Mouse (Mus musculus): Measurements from ENCODE around the gene Rnf10. TPM values are rescaled to one million over a fixed set of nuclear protein-coding genes. Genes with fewer than 3 reads are reported as not detected.
A peak's percentile ranks its signal among the peaks of the same experiment; 100 is the strongest.

The Rnf10 gene
- total and polyA plus RNA-seq, 2 experiments from 2014 or later, result 103 to 158 TPM

DNA sequence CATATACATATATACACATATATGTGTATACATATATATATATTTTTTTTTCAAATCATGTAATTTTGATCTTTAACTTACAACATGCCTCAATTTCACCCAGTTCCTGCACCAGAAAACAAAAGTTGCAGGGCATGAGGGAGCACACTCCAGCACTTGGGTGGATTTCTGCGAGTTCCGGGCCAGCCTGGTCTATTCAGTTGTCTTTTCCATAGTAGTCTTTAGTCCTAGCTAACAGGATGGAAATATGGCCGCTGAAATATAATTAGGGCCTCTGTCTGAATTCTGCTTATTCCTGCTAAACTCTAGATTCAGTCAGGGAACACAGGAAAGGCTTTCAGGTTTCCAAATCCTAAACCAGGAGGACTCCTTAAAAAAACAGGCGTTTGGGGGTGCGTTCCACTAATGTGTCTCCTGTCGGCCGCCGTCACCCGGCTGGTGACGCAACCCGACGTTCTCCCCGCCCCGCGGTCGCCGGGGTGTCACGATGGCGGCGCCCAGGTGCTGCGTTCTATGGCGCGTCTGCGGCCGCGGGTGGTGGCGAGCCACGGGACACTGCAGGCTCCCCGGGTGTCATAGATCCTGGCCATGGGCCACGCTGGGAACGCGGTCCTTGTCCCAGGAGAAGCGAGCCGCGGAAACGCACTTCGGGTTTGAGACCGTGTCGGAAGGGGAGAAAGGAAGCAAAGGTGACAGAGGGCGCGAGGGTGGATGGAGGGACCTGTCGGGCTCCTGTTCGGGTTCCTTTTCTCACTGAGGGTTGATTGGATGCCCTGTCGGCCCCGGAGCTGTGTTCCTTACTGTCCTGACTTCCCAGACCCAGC is 6.7 kb upstream of the Rnf10 start, which contains the start of gene Coq5:
Gene Coq5, plus strand, starts transcription at position 441 of the 824 bp plus-strand sequence.
- Histone ChIP-seq H3K9me3 (ENCODE audit: low read length) (no peaks in the 10 kb centered on the region), H3K4me1 (ENCODE audit: insufficient read depth, low read length) (no peaks in the 10 kb centered on the region), H3K9ac (replicated peaks; ENCODE audit: low read length, poor library complexity, severe bottlenecking) (peak within 1 kb of the TSS; percentile 81), H3K27ac (ENCODE audit: low read depth, low read length) (peak within 1 kb of the TSS; percentile 69), H3K4me3 (ENCODE audit: low read depth, low read length) (peak within 1 kb of the TSS; percentile 88), H3K4me2 (ENCODE audit: low read depth, low read length, poor library complexity, severe bottlenecking) (peak within 1 kb of the TSS; percentile 81), H3K36me3 (ENCODE audit: insufficient read depth, low read length) (peaks cover 15% of the 10 kb centered on the region), H3K27me3 (ENCODE audit: insufficient read depth, low read length) (no peaks in the 10 kb centered on the region)
- TF ChIP-seq CTCF (IDR thresholded peaks at IDR 0.05), result no peak
- WGBS, result 4% methylated on average over 45 of the region's 45 CpGs
- ATAC-seq (ENCODE audit: low FRiP score) (peak; percentile 74), DNase-seq (ENCODE audit: low spot score) (peak; percentile 87)

DNA sequence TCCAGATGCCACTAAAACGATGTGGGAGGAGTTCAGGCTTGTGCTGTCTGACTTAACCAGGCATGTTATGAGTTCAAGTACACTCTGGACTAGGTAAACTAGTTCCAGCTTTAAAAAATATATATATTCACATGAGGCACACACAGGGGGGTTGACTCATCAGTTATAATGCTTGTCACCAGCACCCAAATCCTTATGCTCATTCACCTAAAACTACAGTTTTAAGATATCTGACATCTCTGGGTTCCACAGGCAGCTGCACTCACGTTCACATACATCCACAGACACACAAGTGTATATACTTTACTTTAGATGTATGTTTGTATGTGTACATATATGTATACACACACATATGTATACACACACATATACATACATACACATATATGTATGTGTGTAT is 6.1 kb upstream of the Rnf10 start:
- Histone ChIP-seq H3K36me3 (ENCODE audit: insufficient read depth, low read length) (peaks cover 8% of the 10 kb centered on the region), H3K9ac (replicated peaks; ENCODE audit: low read length, poor library complexity, severe bottlenecking) (no peak overlapping the region), H3K27me3 (ENCODE audit: insufficient read depth, low read length) (no peaks in the 10 kb centered on the region), H3K4me2 (ENCODE audit: low read depth, low read length, poor library complexity, severe bottlenecking) (no peak overlapping the region), H3K9me3 (ENCODE audit: low read length) (no peaks in the 10 kb centered on the region), H3K4me1 (ENCODE audit: insufficient read depth, low read length) (no peaks in the 10 kb centered on the region), H3K4me3 (ENCODE audit: low read depth, low read length) (no peak overlapping the region), H3K27ac (ENCODE audit: low read depth, low read length) (no peak overlapping the region)
- 58% methylated on average over 2 of the region's 2 CpGs for WGBS
- no peak for ATAC-seq (ENCODE audit: low FRiP score)
- no peak for TF ChIP-seq CTCF (IDR thresholded peaks at IDR 0.05)
- DNase-seq (ENCODE audit: low spot score), result no peak

DNA sequence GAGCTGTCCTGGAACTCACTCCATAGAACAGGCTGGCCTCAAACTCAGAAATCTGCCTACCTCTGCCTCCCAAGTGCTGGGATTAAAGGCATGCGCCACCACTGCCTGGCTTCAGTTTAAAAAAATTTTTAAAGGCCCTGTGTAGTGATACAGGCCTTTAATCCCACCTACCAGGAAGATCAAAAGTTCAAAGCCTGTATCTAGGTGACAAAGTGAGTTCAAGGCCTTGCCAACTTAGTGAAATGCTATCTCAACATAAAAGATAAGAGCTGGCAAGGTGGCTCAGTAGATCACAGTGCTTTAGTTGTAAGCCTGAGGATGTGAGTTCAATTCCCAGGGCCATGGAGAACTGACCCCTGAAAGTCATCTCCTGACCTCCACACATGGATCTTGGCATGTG is 5.4 kb upstream of the Rnf10 start:
- WGBS, result 85% methylated on average over 1 of the region's 1 CpGs
- no peak for TF ChIP-seq CTCF (IDR thresholded peaks at IDR 0.05)
- no peak for DNase-seq (ENCODE audit: low spot score)
- no peak overlapping the region for H3K4me3 ChIP-seq (ENCODE audit: low read depth, low read length)
- ATAC-seq (ENCODE audit: low FRiP score), result no peak
- no peaks in the 10 kb centered on the region for H3K9me3 ChIP-seq (ENCODE audit: low read length)
- peaks cover 2% of the 10 kb centered on the region; the same call in 1 of the 2 replicates for H3K36me3 ChIP-seq (ENCODE audit: insufficient read depth, low read length)
- H3K4me1 ChIP-seq (ENCODE audit: insufficient read depth, low read length), result no peaks in the 10 kb centered on the region
- no peak overlapping the region for H3K9ac ChIP-seq (replicated peaks; ENCODE audit: low read length, poor library complexity, severe bottlenecking)
- H3K27me3 ChIP-seq (ENCODE audit: insufficient read depth, low read length), result no peaks in the 10 kb centered on the region
- no peak overlapping the region for H3K27ac ChIP-seq (ENCODE audit: low read depth, low read length)
- no peak overlapping the region for H3K4me2 ChIP-seq (ENCODE audit: low read depth, low read length, poor library complexity, severe bottlenecking)

DNA sequence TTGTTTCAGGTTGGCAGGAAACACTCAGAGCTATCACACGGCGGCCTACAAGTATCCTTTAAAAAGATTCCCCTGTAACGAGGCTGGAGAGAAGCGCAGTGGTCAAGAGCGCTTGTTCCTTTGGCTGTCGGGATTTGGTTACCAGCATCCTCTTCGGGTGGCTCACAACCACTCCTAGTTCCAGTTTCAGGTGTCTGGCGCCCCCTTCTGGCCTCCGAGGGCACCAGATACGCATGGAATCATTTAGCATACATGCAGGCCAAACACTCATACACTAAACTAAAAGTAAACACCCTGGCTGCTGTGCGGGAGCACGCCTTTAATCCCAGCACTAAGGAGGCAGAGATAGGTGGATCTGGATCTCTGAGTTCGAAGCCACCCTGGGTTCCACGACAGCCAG is 3.3 kb upstream of the Rnf10 start:
- peak; percentile 51 for TF ChIP-seq CTCF (IDR thresholded peaks at IDR 0.05)
- no peaks in the 10 kb centered on the region for H3K27me3 ChIP-seq (ENCODE audit: insufficient read depth, low read length)
- H3K4me2 ChIP-seq (ENCODE audit: low read depth, low read length, poor library complexity, severe bottlenecking), result no peak overlapping the region
- H3K9me3 ChIP-seq (ENCODE audit: low read length), result no peaks in the 10 kb centered on the region
- H3K4me3 ChIP-seq (ENCODE audit: low read depth, low read length), result no peak overlapping the region
- H3K27ac ChIP-seq (ENCODE audit: low read depth, low read length), result no peak overlapping the region
- no peak for ATAC-seq (ENCODE audit: low FRiP score)
- WGBS, result 39% methylated on average over 14 of the region's 14 CpGs
- DNase-seq (ENCODE audit: low spot score), result peak; percentile 16
- H3K36me3 ChIP-seq (ENCODE audit: insufficient read depth, low read length), result no peaks in the 10 kb centered on the region
- no peak overlapping the region for H3K9ac ChIP-seq (replicated peaks; ENCODE audit: low read length, poor library complexity, severe bottlenecking)
- peaks cover 2% of the 10 kb centered on the region; the same call in 1 of the 2 replicates for H3K4me1 ChIP-seq (ENCODE audit: insufficient read depth, low read length)

DNA sequence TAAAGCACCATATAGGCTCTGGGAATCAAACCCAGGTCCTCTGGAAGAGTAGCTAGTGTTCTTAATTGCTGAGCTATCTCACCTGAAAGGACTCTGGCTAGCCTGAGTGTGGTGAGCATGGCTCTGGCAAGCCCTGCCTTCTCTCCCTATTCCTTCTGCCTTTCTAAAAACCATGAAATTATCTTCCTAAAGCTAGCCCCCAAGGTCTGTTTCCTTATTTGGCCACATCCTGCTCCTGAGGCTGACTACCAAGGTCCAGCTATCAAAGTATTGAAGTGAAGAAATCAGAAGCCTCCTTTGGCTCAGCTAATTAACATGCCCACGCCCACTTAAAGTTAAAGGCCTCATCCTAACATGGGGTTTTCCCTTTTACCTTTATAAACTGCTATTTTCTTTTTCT is 2.1 kb upstream of the Rnf10 start:
- H3K36me3 ChIP-seq (ENCODE audit: insufficient read depth, low read length), result no peaks in the 10 kb centered on the region
- 98% methylated on average over 1 of the region's 1 CpGs for WGBS
- no peak for DNase-seq (ENCODE audit: low spot score)
- no peaks in the 10 kb centered on the region for H3K27me3 ChIP-seq (ENCODE audit: insufficient read depth, low read length)
- no peak overlapping the region for H3K9ac ChIP-seq (replicated peaks; ENCODE audit: low read length, poor library complexity, severe bottlenecking)
- H3K4me3 ChIP-seq (ENCODE audit: low read depth, low read length), result no peak overlapping the region
- H3K27ac ChIP-seq (ENCODE audit: low read depth, low read length), result no peak overlapping the region
- H3K4me2 ChIP-seq (ENCODE audit: low read depth, low read length, poor library complexity, severe bottlenecking), result no peak overlapping the region
- TF ChIP-seq CTCF (IDR thresholded peaks at IDR 0.05), result no peak
- H3K4me1 ChIP-seq (ENCODE audit: insufficient read depth, low read length), result peaks cover 9% of the 10 kb centered on the region; the same call in 1 of the 2 replicates
- no peak for ATAC-seq (ENCODE audit: low FRiP score)
- no peaks in the 10 kb centered on the region for H3K9me3 ChIP-seq (ENCODE audit: low read length)

DNA sequence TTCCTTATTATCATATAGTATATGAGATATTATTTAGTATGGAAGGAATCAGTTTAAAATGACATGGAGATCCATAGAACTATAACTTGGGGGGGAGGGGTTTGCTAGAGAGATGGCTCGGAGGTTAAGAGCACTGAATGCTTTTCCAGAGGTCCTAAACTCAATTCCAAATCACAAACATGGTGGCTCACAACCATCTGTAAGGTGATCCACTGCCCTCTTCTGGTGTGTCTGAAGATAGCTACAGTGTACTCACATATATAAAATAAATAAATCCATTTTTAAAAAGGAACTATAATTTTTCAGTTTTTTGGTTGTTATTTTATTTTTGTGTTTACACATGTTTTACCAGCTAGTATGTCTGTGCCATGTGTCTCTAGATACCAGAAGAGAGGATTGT is 1.7 kb upstream of the Rnf10 start:
- H3K4me3 ChIP-seq (ENCODE audit: low read depth, low read length), result no peak overlapping the region
- no peaks in the 10 kb centered on the region for H3K27me3 ChIP-seq (ENCODE audit: insufficient read depth, low read length)
- WGBS, result 71% methylated on average over 1 of the region's 1 CpGs
- H3K9me3 ChIP-seq (ENCODE audit: low read length), result no peaks in the 10 kb centered on the region
- H3K4me2 ChIP-seq (ENCODE audit: low read depth, low read length, poor library complexity, severe bottlenecking), result no peak overlapping the region
- H3K9ac ChIP-seq (replicated peaks; ENCODE audit: low read length, poor library complexity, severe bottlenecking), result no peak overlapping the region
- no peak for DNase-seq (ENCODE audit: low spot score)
- ATAC-seq (ENCODE audit: low FRiP score), result no peak
- peaks cover 9% of the 10 kb centered on the region; the same call in 1 of the 2 replicates for H3K4me1 ChIP-seq (ENCODE audit: insufficient read depth, low read length)
- TF ChIP-seq CTCF (IDR thresholded peaks at IDR 0.05), result peak; percentile 38
- H3K36me3 ChIP-seq (ENCODE audit: insufficient read depth, low read length), result peaks cover 3% of the 10 kb centered on the region; the same call in 1 of the 2 replicates
- H3K27ac ChIP-seq (ENCODE audit: low read depth, low read length), result no peak overlapping the region

All from midbrain, postnatal 0 days (tissue).